Mouse (Mus musculus) embryonic stem cell, embryonic (primary cell): ENCODE data around the gene Tsr1.

ENCODE experiments used
- CTCF ChIA-PET, 4 experiments: fragments of 300-600 bp in 2 of 4; fragments of 350-600 bp in 2 of 4; sonication (Branson Sonifier 250); formaldehyde crosslinking; loops; one replicate each; lab custom pipeline; 2022; ENCODE audit warnings: inconsistent platforms in 2 of 4; lab: Charles Lee
- POLR2A ChIA-PET, 4 experiments: fragments of 300-600 bp in 2 of 4; fragments of 350-600 bp in 2 of 4; sonication (Branson Sonifier 250); formaldehyde crosslinking; loops; one replicate each; lab custom pipeline; 2022; ENCODE audit warnings: antibody characterized with exemption in 4 of 4, inconsistent platforms in 1 of 4; lab: Charles Lee

Gene Tsr1

GRCm38 (mm10) chr11:74880999-74881398 is 16.9 kb upstream of the Tsr1 start:
- POLR2A ChIA-PET: interaction anchor here in 3 of 4 experiments (0.8 to 1.9 kb wide), 12 partner anchors 10 to 44 kb away, joined by 3 to 21 read pairs (median 5); partner anchors contain the start of genes Sgsm2 (in 3 of the 3), Smg6 (in 2 of the 3), Srr (in 2 of the 3) and Tsr1 (in 2 of the 3)
- CTCF ChIA-PET: interaction anchor here in 2 of 4 experiments (0.6 to 0.9 kb wide), 2 partner anchors 43 to 103 kb away, joined by 3 to 4 read pairs; no protein-coding TSS in a partner anchor

- CTCF ChIA-PET: interaction anchor here in 2 of 4 experiments (0.6 to 1.0 kb wide), 4 partner anchors 12 to 133 kb away, joined by 3 to 5 read pairs (median 4); no protein-coding TSS in a partner anchor
- POLR2A ChIA-PET: interaction anchor here in 3 of 4 experiments (0.5 to 2.2 kb wide), 20 partner anchors 10 to 127 kb away, joined by 3 to 21 read pairs (median 3); partner anchors contain the start of genes Sgsm2 (in 3 of the 3), Tsr1 (in 3 of the 3), Smg6 (in 2 of the 3) and Srr (in 2 of the 3)
Observed at GRCm38 (mm10) chr11:74881979-74882378, 15.9 kb upstream of the Tsr1 start.

DNA sequence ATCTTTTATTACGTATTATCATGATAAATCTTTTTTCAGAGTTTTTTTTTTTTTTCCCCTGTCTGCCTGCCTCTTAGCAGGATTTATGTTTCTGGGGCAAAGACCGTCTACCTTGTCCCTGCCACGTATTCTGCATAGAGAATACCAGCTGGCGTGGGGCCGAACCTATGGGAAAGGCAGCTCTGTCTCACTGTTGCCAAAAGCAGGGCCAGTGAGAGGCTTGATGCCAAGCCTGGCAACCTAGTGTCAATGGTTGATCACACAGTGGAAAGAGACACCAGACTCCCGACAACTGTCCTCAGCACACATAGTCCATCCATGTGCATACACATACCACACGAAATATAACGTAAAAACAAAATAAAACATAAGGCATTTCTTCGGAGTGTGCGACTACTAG is 14.8 kb upstream of the Tsr1 start:
- ChIA-PET CTCF (interaction anchor here in 1 of 4 experiments (0.7 kb wide), 1 partner anchor 13 kb away, joined by 7 read pairs; no protein-coding TSS in a partner anchor), POLR2A (interaction anchor here in 2 of 4 experiments (0.8 to 2.2 kb wide), 2 partner anchors 13 to 18 kb away, joined by 4 read pairs; no protein-coding TSS in a partner anchor)

- ChIA-PET POLR2A (interaction anchor here in 2 of 4 experiments (1.5 to 24.9 kb wide), 4 partner anchors 18 to 64 kb away, joined by 4 to 481 read pairs (median 46); partner anchors contain the start of genes Mnt (in 1 of the 2), Smg6 (in 1 of the 2) and Srr (in 1 of the 2)), CTCF (no interaction called here)
Observed at GRCm38 (mm10) chr11:74894619-74895018, 3.3 kb upstream of the Tsr1 start.

DNA sequence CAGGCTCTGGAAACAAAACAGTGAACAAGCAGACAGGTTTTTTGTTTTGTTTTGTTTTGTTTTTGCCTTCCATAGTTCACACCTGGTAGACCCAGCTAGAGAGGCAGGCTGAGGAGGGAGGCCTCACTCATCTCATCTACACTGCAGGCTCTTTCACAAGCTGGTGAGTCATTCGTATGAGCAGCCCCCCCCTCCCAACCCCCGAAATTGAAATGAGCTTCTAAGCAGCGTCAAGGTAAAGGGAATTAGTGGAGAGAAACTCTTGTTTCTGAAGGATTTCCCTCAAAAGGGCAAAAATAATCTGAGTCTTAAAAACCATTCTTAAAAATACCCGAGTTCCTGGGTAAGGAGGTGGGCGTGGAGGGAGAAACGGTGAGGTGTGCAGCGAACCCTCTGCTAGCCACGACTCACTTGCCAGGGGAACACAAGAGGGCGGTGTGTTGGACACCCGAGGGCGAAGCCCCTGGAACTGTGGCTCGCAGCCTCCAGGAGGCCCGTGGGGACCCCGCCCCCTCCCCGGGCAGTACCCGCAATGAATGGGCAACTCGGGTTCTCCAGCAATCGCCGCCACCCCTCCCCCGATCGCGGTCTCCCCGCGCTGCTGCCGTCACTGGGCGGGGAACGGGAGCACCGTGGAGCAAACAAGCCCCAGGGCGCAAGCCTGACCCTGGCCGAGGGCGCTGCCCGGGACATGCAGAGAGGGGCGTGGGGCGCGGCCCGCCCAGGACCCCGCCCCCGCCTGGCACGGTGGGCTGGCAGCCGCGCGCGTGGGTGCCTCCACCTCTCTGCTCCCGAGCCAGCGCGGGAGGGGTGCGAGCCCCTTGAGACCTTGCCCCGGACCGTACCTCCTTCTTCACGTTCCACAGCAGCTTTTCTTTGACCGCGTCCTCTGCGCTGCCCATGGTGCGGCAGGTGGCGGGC is 1.6 kb upstream of the Tsr1 start:
- ChIA-PET POLR2A (interaction anchor here in 3 of 4 experiments (0.5 to 24.9 kb wide), 46 partner anchors 10 to 565 kb away, joined by 3 to 481 read pairs (median 4); partner anchors contain the start of genes Smg6 (in 2 of the 3), Srr (in 2 of the 3), Dph1 (in 1 of the 3) and Mettl16 (in 1 of the 3)), CTCF (interaction anchor here in 3 of 4 experiments (0.6 to 1.0 kb wide), 8 partner anchors 13 to 1585 kb away, joined by 3 to 7 read pairs (median 5); no protein-coding TSS in a partner anchor)

DNA sequence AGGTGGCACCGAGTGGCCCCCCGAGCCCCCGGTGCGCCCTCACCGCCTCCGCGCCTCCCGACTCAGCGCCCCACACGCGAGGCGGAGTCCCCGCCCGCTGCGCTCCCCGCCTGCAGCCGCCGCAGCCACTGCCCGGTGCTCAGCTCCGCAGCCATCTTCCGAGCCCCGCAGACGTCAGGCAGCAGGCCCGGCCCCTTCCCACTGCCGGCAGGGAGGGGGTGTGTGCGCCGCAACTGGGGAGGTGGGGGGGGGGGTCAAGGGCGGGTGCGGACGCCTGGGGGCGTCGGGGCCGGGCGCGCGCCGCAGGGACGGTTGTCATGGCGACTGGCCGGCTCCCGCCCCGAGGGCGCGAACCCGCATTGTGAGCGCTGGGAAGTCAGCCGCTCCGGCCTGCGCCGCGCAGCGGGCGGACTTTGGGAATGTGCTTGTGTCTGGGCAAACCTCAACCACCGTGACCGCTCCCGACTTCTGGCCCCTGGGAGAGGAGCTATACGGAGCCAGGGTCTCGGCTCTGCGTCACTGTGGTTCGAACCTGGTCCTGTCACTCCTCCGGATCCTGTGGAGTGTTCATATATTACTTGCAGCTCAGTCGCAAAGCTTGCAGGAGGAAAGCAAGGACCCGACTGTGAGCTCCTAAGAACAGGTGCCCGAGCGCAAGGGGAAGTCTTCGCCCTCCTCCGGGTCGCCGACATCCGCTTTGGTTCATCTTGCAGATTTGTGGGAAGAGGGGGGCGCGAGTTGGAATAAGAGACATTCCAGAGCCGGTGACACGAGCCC is 782 bp upstream of the Tsr1 start, which contains the start of gene Sgsm2:
TSS of gene Sgsm2 (minus strand) at position 160 of the 777 bp plus-strand sequence.
- POLR2A ChIA-PET: interaction anchor here in 3 of 4 experiments (0.6 to 24.9 kb wide), 44 partner anchors 9 to 564 kb away, joined by 3 to 481 read pairs (median 5); partner anchors contain the start of genes Smg6 (in 2 of the 3), Srr (in 2 of the 3), Dph1 (in 1 of the 3) and Mnt (in 1 of the 3)
- CTCF ChIA-PET: interaction anchor here in 2 of 4 experiments (0.6 to 0.8 kb wide), 3 partner anchors 49 to 337 kb away, joined by 3 read pairs; no protein-coding TSS in a partner anchor

DNA sequence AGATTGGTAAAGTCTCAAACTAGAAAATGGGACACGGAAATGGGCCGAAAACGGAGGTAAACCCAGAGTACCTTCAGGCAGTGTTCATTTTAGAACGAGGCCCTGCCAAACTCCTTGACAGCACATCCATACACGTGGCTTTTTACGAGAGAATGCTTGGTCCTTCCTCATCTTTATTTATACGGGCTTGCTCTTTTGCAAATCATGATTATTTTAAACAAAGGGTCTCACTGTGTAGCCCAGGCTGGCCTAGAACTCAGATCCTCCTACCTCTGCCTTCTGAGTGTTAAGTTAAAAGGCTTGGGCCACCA is 601 bp downstream of the Tsr1 start:
- ChIA-PET POLR2A (interaction anchor here (0.6 to 24.9 kb wide), 29 partner anchors 8 to 610 kb away, joined by 3 to 481 read pairs (median 6); partner anchors contain the start of genes Smg6 (in 2 of the 4) and Srr (in 2 of the 4)), CTCF (no interaction called here)

- ChIA-PET CTCF (no interaction called here), POLR2A (interaction anchor here in 3 of 4 experiments (0.7 to 24.9 kb wide), 8 partner anchors 9 to 70 kb away, joined by 3 to 481 read pairs (median 4); partner anchors contain the start of genes Smg6 (in 1 of the 3) and Srr (in 1 of the 3))
Observed at GRCm38 (mm10) chr11:74901555-74901954, 3.7 kb downstream of the Tsr1 start.

GRCm38 (mm10) chr11:74902416-74902815 is 4.5 kb downstream of the Tsr1 start:
- ChIA-PET POLR2A (interaction anchor here in 3 of 4 experiments (0.6 to 24.9 kb wide), 12 partner anchors 11 to 193 kb away, joined by 3 to 481 read pairs (median 4); partner anchors contain the start of genes Smg6 (in 2 of the 3) and Srr (in 2 of the 3)), CTCF (no interaction called here)

GRCm38 (mm10) chr11:74907850-74908249 is 10.0 kb downstream of the Tsr1 start:
- ChIA-PET POLR2A (interaction anchor here in 3 of 4 experiments (0.6 to 24.9 kb wide), 9 partner anchors 2 to 553 kb away, joined by 3 to 481 read pairs (median 4); partner anchors contain the start of genes Tsr1 (in 3 of the 3), Hic1 (in 1 of the 3), Sgsm2 (in 1 of the 3) and Smg6 (in 1 of the 3)), CTCF (interaction anchor here in 1 of 4 experiments (0.9 kb wide), 1 partner anchor 257 kb away, joined by 3 read pairs; no protein-coding TSS in a partner anchor)

GRCm38 (mm10) chr11:74908618-74909399 is 10.9 kb downstream of the Tsr1 start:
- ChIA-PET CTCF (interaction anchor here in 1 of 4 experiments (0.9 kb wide), 1 partner anchor 257 kb away, joined by 3 read pairs; no protein-coding TSS in a partner anchor), POLR2A (interaction anchor here in 3 of 4 experiments (0.9 to 24.9 kb wide), 14 partner anchors 3 to 243 kb away, joined by 3 to 481 read pairs (median 4); partner anchors contain the start of genes Tsr1 (in 3 of the 3), Smg6 (in 2 of the 3), Sgsm2 (in 1 of the 3) and Srr (in 1 of the 3))

- CTCF ChIA-PET: interaction anchor here in 2 of 4 experiments (0.7 to 1.2 kb wide), 2 partner anchors 15 to 577 kb away, joined by 3 read pairs; partner anchors contain the start of genes Prpf8 (in 1 of the 2), Smg6 (in 1 of the 2) and Srr (in 1 of the 2)
- POLR2A ChIA-PET: interaction anchor here (1.1 to 24.9 kb wide), 11 partner anchors 4 to 230 kb away, joined by 3 to 481 read pairs (median 6); partner anchors contain the start of genes Tsr1 (in 3 of the 4), Sgsm2 (in 2 of the 4), Smg6 (in 2 of the 4) and Srr (in 1 of the 4)
Observed at GRCm38 (mm10) chr11:74909978-74910377, 12.1 kb downstream of the Tsr1 start.

DNA sequence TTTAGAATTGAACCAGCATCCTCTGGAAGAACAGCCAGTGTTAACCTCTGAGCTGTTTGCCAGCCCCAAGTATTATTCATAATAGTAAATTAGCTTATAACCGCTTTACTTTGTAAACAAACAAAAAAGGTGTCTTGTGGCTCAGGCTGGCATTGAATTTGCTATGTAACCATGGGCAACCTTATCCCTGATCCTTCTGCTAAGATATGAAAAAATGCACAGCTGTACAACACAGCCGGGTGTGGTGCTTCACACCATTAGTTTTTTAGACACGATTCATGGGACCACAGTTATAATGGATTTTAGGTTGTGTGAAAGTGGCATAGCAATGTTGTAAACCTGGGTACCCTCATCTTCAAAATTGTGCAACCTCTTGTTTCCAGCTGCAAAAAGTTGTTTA is 14.6 kb downstream of the Tsr1 start:
- ChIA-PET CTCF (interaction anchor here in 1 of 4 experiments (1.6 kb wide), 1 partner anchor 12 kb away, joined by 4 read pairs; no protein-coding TSS in a partner anchor), POLR2A (interaction anchor here (0.6 to 24.9 kb wide), 12 partner anchors 4 to 998 kb away, joined by 3 to 481 read pairs (median 4); partner anchors contain the start of genes Sgsm2 (in 2 of the 4), Smg6 (in 2 of the 4), Tsr1 (in 2 of the 4) and Mettl16 (in 1 of the 4))

- POLR2A ChIA-PET: interaction anchor here in 2 of 4 experiments (1.1 to 23.0 kb wide), 3 partner anchors 14 to 87 kb away, joined by 3 to 481 read pairs (median 3); partner anchors contain the start of genes Sgsm2 (in 1 of the 2) and Tsr1 (in 1 of the 2)
- CTCF ChIA-PET: no interaction called here
Observed at GRCm38 (mm10) chr11:74919249-74919648, 21.4 kb downstream of the Tsr1 start.

DNA sequence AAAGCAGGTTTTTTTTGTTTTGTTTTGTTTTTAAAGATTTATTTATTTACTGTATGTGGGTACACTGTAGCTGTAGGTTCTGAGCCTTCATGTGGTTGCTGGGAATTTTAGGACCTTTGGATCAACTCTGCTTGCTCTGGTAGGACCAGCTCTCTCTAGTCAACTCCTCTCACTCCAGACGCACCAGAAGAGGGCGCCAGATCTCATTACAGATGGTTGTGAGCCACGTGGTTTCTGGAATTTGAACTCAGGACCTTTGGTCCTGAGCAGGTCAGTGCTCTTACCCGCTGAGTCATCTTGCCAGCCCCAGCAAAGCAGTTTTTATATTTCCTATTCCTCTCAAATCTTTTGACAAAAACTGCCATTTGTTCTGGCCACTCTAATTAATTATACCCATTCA is 26.3 kb downstream of the Tsr1 start:
- CTCF ChIA-PET: interaction anchor here (0.5 to 1.9 kb wide), 21 partner anchors 8 to 1941 kb away, joined by 3 to 7 read pairs (median 4); no protein-coding TSS in a partner anchor
- POLR2A ChIA-PET: interaction anchor here in 3 of 4 experiments (0.6 to 23.0 kb wide), 16 partner anchors 15 to 246 kb away, joined by 3 to 481 read pairs (median 4); partner anchors contain the start of genes Hic1 (in 1 of the 3), Mettl16 (in 1 of the 3), Mnt (in 1 of the 3) and Sgsm2 (in 1 of the 3)
